ENCODE assay signal across 8 mouse cellular contexts in the genomic region with DNA sequence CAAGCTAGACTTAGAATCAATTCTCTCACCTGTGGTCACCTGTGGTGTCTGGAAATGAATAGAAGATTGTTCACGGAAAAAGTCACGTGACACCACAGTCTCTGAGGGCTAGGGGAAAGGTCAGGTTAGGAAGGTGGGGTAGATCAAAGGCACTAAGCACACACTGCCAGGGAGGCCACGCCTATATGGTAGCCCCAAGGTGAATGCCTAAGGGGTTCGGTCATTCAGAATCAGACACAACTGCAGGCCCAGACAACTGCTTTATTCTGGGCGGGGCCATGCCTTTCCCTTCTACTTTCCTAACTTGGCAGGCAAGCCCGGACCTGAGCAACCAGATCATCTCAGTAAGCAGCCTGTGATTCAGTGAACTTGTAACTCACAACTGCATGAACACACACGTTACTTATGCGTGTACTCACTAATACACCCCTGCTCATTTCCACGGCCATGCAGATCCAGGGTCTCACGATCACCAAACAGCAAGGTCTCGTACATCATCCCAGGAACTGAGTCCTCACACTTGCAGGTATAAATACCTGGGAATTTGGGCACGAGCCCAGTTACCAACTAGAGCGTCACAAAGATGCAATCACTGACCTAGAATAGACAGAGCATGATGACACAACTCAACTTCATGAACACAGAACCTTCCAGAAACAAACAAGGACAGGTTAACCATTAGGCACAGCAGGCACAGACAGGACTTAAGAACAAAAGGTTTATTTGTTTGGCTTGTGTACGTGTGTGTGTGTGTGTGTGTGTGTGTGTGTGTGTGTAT. TPM values are rescaled to one million over a fixed set of nuclear protein-coding genes. Genes with fewer than 3 reads are reported as not detected.
DNase-seq lines count a peak whose midpoint lies in the region; ATAC-seq lines count a peak whose summit lies in the region.

No protein-coding gene starts in this region.

- 0 out of 2 replicates have a peak overlapping the region, but pooled peaks have one; percentile 45 for H3K4me3 ChIP-seq in embryonic facial prominence, embryonic 15.5 days (replicated peaks)
- no peak overlapping the region for H3K4me3 ChIP-seq in liver, embryonic 11.5 days (ENCODE audit: low read depth, low read length)

- no peaks in the 10 kb centered on the region for H3K27me3 ChIP-seq in embryonic facial prominence, embryonic 15.5 days
- no peaks in the 10 kb centered on the region for H3K27me3 ChIP-seq in liver, embryonic 11.5 days (replicated peaks; ENCODE audit: control insufficient read depth, insufficient read depth, low read length)

- H3K4me2 ChIP-seq in embryonic facial prominence, embryonic 15.5 days (replicated peaks) = 0 out of 2 replicates have a peak overlapping the region, but pooled peaks have one; percentile 57
- H3K4me2 ChIP-seq in liver, embryonic 11.5 days = peak overlapping the region; percentile 88; the same call in 1 of the 2 replicates

- H3K4me1 ChIP-seq in embryonic facial prominence, embryonic 15.5 days = peaks cover 64% of the 10 kb centered on the region
- peaks cover 40% of the 10 kb centered on the region for H3K4me1 ChIP-seq in liver, embryonic 11.5 days (replicated peaks; ENCODE audit: control insufficient read depth, insufficient read depth, low read length)

- 65% methylated on average over 14 of the region's 14 CpGs for WGBS in embryonic facial prominence, embryonic 15.5 days
- WGBS in liver, embryonic 11.5 days = 78% methylated on average over 14 of the region's 14 CpGs

- DNase-seq in kidney, adult 18-20 months = peak; percentile 50
- no peak for DNase-seq in kidney, postnatal 4 days
- peak; percentile 94 for DNase-seq in R1 (ENCODE audit: low read depth, low spot score)
- DNase-seq in liver, embryonic 11.5 days (ENCODE audit: low spot score) = no peak
- DNase-seq in frontal cortex, adult 2 months (ENCODE audit: extremely low spot score in 1 of 2, low spot score in 1 of 2) = no peak

- H3K9me3 ChIP-seq in embryonic facial prominence, embryonic 15.5 days (replicated peaks) = no peaks in the 10 kb centered on the region
- H3K9me3 ChIP-seq in liver, embryonic 11.5 days (ENCODE audit: control insufficient read depth, low read length) = no peaks in the 10 kb centered on the region

- peak overlapping the region; percentile 91 for H3K27ac ChIP-seq in embryonic facial prominence, embryonic 15.5 days (replicated peaks)
- peak overlapping the region; percentile 74 for H3K27ac ChIP-seq in liver, embryonic 11.5 days (ENCODE audit: low read depth, low read length)

- peaks cover 39% of the 10 kb centered on the region for H3K36me3 ChIP-seq in embryonic facial prominence, embryonic 15.5 days
- peaks cover 25% of the 10 kb centered on the region for H3K36me3 ChIP-seq in liver, embryonic 11.5 days (ENCODE audit: control insufficient read depth, insufficient read depth, low read length)

- H3K9ac ChIP-seq in embryonic facial prominence, embryonic 15.5 days = no peak overlapping the region
- H3K9ac ChIP-seq in liver, embryonic 11.5 days (ENCODE audit: low read depth, low read length) = no peak overlapping the region; the same call in 1 of the 2 replicates

- no peak for ATAC-seq in embryonic facial prominence, embryonic 15.5 days (ENCODE audit: insufficient number of reproducible peaks, low FRiP score, low TSS enrichment, low read depth)
- ATAC-seq in liver, embryonic 11.5 days (replicated peaks; ENCODE audit: low FRiP score) = no peak
- ATAC-seq in monocyte, adult 5-6 weeks (replicated peaks; ENCODE audit: insufficient number of reproducible peaks, low FRiP score, low TSS enrichment, poor library complexity, severe bottlenecking) = no peak
- no peak for ATAC-seq in megakaryocyte, adult 5-6 weeks (ENCODE audit: poor library complexity, severe bottlenecking)

RNA-seq across cellular contexts. Expression of gene Hyal1, which starts 1.0 kb away (rescaled TPM):
- 14.5 and 15.7 TPM in 2 replicates for polyA plus RNA-seq in embryonic facial prominence, embryonic 15.5 days (2015; fragmentation: Nextera tagmentation; extraction: Ambion mirVana)
- 4.2 and 4.6 TPM in 2 replicates for polyA plus RNA-seq in liver, embryonic 11.5 days (2014; fragmentation: Nextera tagmentation; extraction: Ambion mirVana)
- 0.86 to 2.0 TPM in 2 of 3 replicates, not detected in the other for total RNA-seq in monocyte, adult 5-6 weeks (2017)
- polyA plus RNA-seq in frontal cortex, adult 2 months (2012; rRNA removed) = 5.0 and 5.5 TPM in 2 replicates
- total RNA-seq in megakaryocyte, adult 5-6 weeks (2015) = 0.38 and 0.57 TPM in 2 replicates
- total RNA-seq in megakaryocyte, adult 5-6 weeks (2017) = 0.98 and 0.99 TPM in 2 replicates

RNA-seq across cellular contexts. Expression of gene Naa80, which starts 2.9 kb away (rescaled TPM):
- polyA plus RNA-seq in embryonic facial prominence, embryonic 15.5 days (2015; fragmentation: Nextera tagmentation; extraction: Ambion mirVana) = 21.5 and 22.8 TPM in 2 replicates
- 20.5 and 20.7 TPM in 2 replicates for polyA plus RNA-seq in liver, embryonic 11.5 days (2014; fragmentation: Nextera tagmentation; extraction: Ambion mirVana)
- total RNA-seq in monocyte, adult 5-6 weeks (2017) = 3.6 to 5.4 TPM (median 5.4 TPM) in 3 replicates
- polyA plus RNA-seq in frontal cortex, adult 2 months (2012; rRNA removed) = 15.9 and 18.3 TPM in 2 replicates
- 7.2 and 15.3 TPM in 2 replicates for total RNA-seq in megakaryocyte, adult 5-6 weeks (2015)
- total RNA-seq in megakaryocyte, adult 5-6 weeks (2017) = 6.9 and 10.1 TPM in 2 replicates

RNA-seq across cellular contexts. Expression of gene Hyal3, which starts 4.8 kb away (rescaled TPM):
- 2.0 TPM in 2 replicates for polyA plus RNA-seq in embryonic facial prominence, embryonic 15.5 days (2015; fragmentation: Nextera tagmentation; extraction: Ambion mirVana)
- 1.0 and 1.5 TPM in 2 replicates for polyA plus RNA-seq in liver, embryonic 11.5 days (2014; fragmentation: Nextera tagmentation; extraction: Ambion mirVana)
- 1.4 TPM in 1 of 3 replicates, not detected in the others for total RNA-seq in monocyte, adult 5-6 weeks (2017)
- polyA plus RNA-seq in frontal cortex, adult 2 months (2012; rRNA removed) = 0.69 and 0.74 TPM in 2 replicates
- 1.5 and 1.9 TPM in 2 replicates for total RNA-seq in megakaryocyte, adult 5-6 weeks (2015)
- 0.18 and 0.57 TPM in 2 replicates for total RNA-seq in megakaryocyte, adult 5-6 weeks (2017)

RNA-seq across cellular contexts. Expression of gene Hyal2, which starts 8.0 kb away (rescaled TPM):
- 97.5 and 98.4 TPM in 2 replicates for polyA plus RNA-seq in embryonic facial prominence, embryonic 15.5 days (2015; fragmentation: Nextera tagmentation; extraction: Ambion mirVana)
- 89.7 and 92.5 TPM in 2 replicates for polyA plus RNA-seq in liver, embryonic 11.5 days (2014; fragmentation: Nextera tagmentation; extraction: Ambion mirVana)
- 1.1 to 2.5 TPM (median 2.3 TPM) in 3 replicates for total RNA-seq in monocyte, adult 5-6 weeks (2017)
- polyA plus RNA-seq in frontal cortex, adult 2 months (2012; rRNA removed) = 11.1 and 12.1 TPM in 2 replicates
- 0.56 and 1.9 TPM in 2 replicates for total RNA-seq in megakaryocyte, adult 5-6 weeks (2015)
- 1.0 TPM in 1 of 2 replicates, not detected in the other for total RNA-seq in megakaryocyte, adult 5-6 weeks (2017)

RNA-seq across cellular contexts. Expression of gene Ifrd2, which starts 11.7 kb away (rescaled TPM):
- 46.8 and 47.1 TPM in 2 replicates for polyA plus RNA-seq in embryonic facial prominence, embryonic 15.5 days (2015; fragmentation: Nextera tagmentation; extraction: Ambion mirVana)
- 219 and 230 TPM in 2 replicates for polyA plus RNA-seq in liver, embryonic 11.5 days (2014; fragmentation: Nextera tagmentation; extraction: Ambion mirVana)
- total RNA-seq in monocyte, adult 5-6 weeks (2017) = 5.5 to 11.1 TPM (median 8.8 TPM) in 3 replicates
- polyA plus RNA-seq in frontal cortex, adult 2 months (2012; rRNA removed) = 17.5 and 18.8 TPM in 2 replicates
- 6.8 and 11.1 TPM in 2 replicates for total RNA-seq in megakaryocyte, adult 5-6 weeks (2015)
- total RNA-seq in megakaryocyte, adult 5-6 weeks (2017) = 8.7 and 9.9 TPM in 2 replicates

Comparison
In these comparisons a context has a peak if more than half of its experiments do, and no peak if none do; other contexts are left out.
1. DNase-seq: peak in kidney, adult 18-20 months (single experiment) and R1 (single experiment); none in kidney, postnatal 4 days (0 of 2), liver, embryonic 11.5 days (single experiment) and frontal cortex, adult 2 months (0 of 2).